Comparison of ENCODE assay signal across 13 mouse cellular contexts in the genomic region with DNA sequence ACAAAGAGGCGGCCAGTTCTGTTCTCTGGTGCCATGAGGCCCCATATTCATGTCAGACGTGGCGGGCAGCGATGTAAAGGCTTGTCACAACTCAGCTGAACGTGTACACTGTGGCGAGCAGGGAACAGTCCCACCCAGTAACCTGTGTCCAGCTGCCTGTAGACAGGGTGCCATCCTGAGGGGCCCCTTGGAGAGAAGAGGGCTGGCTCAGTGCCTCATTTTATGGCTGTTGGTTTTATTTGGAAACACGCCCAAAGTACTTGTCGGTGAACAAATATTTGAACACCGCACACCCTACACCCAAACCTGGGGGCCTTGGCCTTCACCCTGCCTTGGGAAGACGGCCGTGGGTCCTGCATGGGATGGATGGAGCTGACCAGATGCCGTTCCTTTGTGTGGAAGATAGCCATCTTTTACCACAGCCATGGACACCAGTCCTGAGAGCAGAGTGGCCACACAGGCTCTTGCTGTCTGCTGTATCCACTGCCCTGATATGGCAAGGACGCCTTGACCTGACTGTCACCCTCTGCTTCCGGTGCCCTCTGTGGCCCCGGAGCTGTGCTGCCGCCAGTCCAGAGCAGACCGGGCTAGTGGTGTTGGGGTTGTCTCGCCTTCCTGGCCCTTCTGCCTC. TPM values are rescaled to one million over a fixed set of nuclear protein-coding genes. Genes with fewer than 3 reads are reported as not detected.
DNase-seq lines count a peak whose midpoint lies in the region; ATAC-seq and TF ChIP-seq lines count a peak whose summit lies in the region.
"Had no signal": no experiment of that assay in that cellular context is flagged by ENCODE, and none has a peak within 500 bp of the region (broad histone marks: within the 10 kb centered on the region; RNA-seq: fewer than 3 reads in every experiment).

No protein-coding gene starts in this region.

- TF ChIP-seq POLR2A in kidney, adult 2 months (IDR thresholded peaks at IDR 0.05; ENCODE audit: low read depth, low read length) = no peak

- no peak overlapping the region for H3K4me3 ChIP-seq in heart, embryonic 15.5 days
- H3K4me3 ChIP-seq in lung, embryonic 16.5 days (ENCODE audit: low read length) = no peak overlapping the region
- H3K4me3 ChIP-seq in kidney, adult 2 months (ENCODE audit: insufficient read depth, low read depth, low read length) = no peak overlapping the region
- H3K4me3 ChIP-seq: megakaryocyte, embryonic 14.5 days had no signal

- no peak for TF ChIP-seq CTCF in kidney, adult 2 months (conservative IDR thresholded peaks at IDR 0.05; ENCODE audit: insufficient read depth, insufficient read length, low read depth, low read length)

- H3K4me1 ChIP-seq in heart, embryonic 15.5 days (replicated peaks) = peaks cover 52% of the 10 kb centered on the region
- peaks cover 59% of the 10 kb centered on the region for H3K4me1 ChIP-seq in lung, embryonic 16.5 days (replicated peaks; ENCODE audit: control insufficient read depth, insufficient read depth, low read length)
- no peaks in the 10 kb centered on the region; the same call in 1 of the 2 replicates for H3K4me1 ChIP-seq in kidney, adult 2 months (ENCODE audit: control insufficient read depth, insufficient read depth, low read length)

- no peaks in the 10 kb centered on the region for H3K27me3 ChIP-seq in heart, embryonic 15.5 days
- no peaks in the 10 kb centered on the region for H3K27me3 ChIP-seq in lung, embryonic 16.5 days (ENCODE audit: control insufficient read depth, insufficient read depth, low read depth, low read length)
- H3K27me3 ChIP-seq in kidney, adult 2 months (replicated peaks; ENCODE audit: control insufficient read depth, insufficient read depth, low read length) = no peaks in the 10 kb centered on the region
- H3K27me3 ChIP-seq: CH12.LX; megakaryocyte, embryonic 14.5 days had no signal

- H3K9me3 ChIP-seq in heart, embryonic 15.5 days (replicated peaks) = no peaks in the 10 kb centered on the region
- no peaks in the 10 kb centered on the region for H3K9me3 ChIP-seq in lung, embryonic 16.5 days (ENCODE audit: control insufficient read depth, low read length)
- H3K9me3 ChIP-seq: megakaryocyte, embryonic 14.5 days had no signal

- intact Hi-C loops in heart, postnatal 10 days (cut with DNase I) = no loop called here

- ATAC-seq in heart, embryonic 15.5 days (replicated peaks; ENCODE audit: insufficient number of reproducible peaks, insufficient read depth, low FRiP score, low read depth) = 0 out of 2 replicates have a peak, but pooled peaks have one; percentile 50
- peak; percentile 68 for ATAC-seq in lung, embryonic 16.5 days (ENCODE audit: low read depth)

- H3K9ac ChIP-seq in heart, embryonic 15.5 days = no peak overlapping the region
- 0 out of 2 replicates have a peak overlapping the region, but pooled peaks have one; percentile 23 for H3K9ac ChIP-seq in lung, embryonic 16.5 days (ENCODE audit: low read length)

- no peak for DNase-seq in heart, postnatal 10 days
- DNase-seq in urinary bladder, adult 18-20 months (ENCODE audit: low spot score in 2 of 2) = peak; percentile 33 to 38
- DNase-seq in urinary bladder, postnatal 10 days (ENCODE audit: low spot score) = no peak
- DNase-seq in kidney, adult 18-20 months = no peak
- DNase-seq in kidney, adult 2 months = no peak
- DNase-seq: cerebellum, postnatal 14 days; kidney, postnatal 14 days had no signal

- WGBS in heart, embryonic 15.5 days = 62% methylated on average over 18 of the region's 18 CpGs
- 58% methylated on average over 18 of the region's 18 CpGs for WGBS in lung, embryonic 16.5 days
- WGBS in kidney, adult 2 months = 75% methylated on average over 18 of the region's 18 CpGs

- peak overlapping the region; percentile 60 for H3K27ac ChIP-seq in heart, embryonic 15.5 days
- peak overlapping the region; percentile 65 for H3K27ac ChIP-seq in lung, embryonic 16.5 days (ENCODE audit: low read length)
- no peak overlapping the region for H3K27ac ChIP-seq in kidney, adult 2 months (ENCODE audit: insufficient read depth, low read depth, low read length)

- H3K4me2 ChIP-seq in heart, embryonic 15.5 days = no peak overlapping the region
- H3K4me2 ChIP-seq in lung, embryonic 16.5 days (ENCODE audit: low read depth, low read length) = no peak overlapping the region

- peaks cover 41% of the 10 kb centered on the region for H3K36me3 ChIP-seq in heart, embryonic 15.5 days
- H3K36me3 ChIP-seq in lung, embryonic 16.5 days (ENCODE audit: control insufficient read depth, insufficient read depth, low read length) = peaks cover 35% of the 10 kb centered on the region
- no peaks in the 10 kb centered on the region for H3K36me3 ChIP-seq in kidney, adult 2 months (ENCODE audit: control insufficient read depth, insufficient read depth, low read length)

RNA-seq across cellular contexts. Expression of a gene that starts 8.1 kb away (rescaled TPM):
- polyA plus RNA-seq in heart, embryonic 15.5 days (2015; fragmentation: Nextera tagmentation; extraction: Ambion mirVana) = 13.9 and 24.6 TPM in 2 replicates
- total RNA-seq in heart, postnatal 10 days (2021) = 10 to 100 TPM; 31.8 to 36.0 TPM
- 21.9 and 22.4 TPM in 2 replicates for polyA plus RNA-seq in lung, embryonic 16.5 days (2015; fragmentation: Nextera tagmentation; extraction: Ambion mirVana)
- polyA plus RNA-seq in kidney, adult 2 months (2012; rRNA removed) = 18.7 and 20.9 TPM in 2 replicates

RNA-seq across cellular contexts. Expression of a gene that starts 34.0 kb away (rescaled TPM):
- polyA plus RNA-seq in heart, embryonic 15.5 days (2015; fragmentation: Nextera tagmentation; extraction: Ambion mirVana) = 0.30 TPM in 1 of 2 replicates, not detected in the other
- not detected for total RNA-seq in heart, postnatal 10 days (2021)
- not detected in 2 replicates for polyA plus RNA-seq in lung, embryonic 16.5 days (2015; fragmentation: Nextera tagmentation; extraction: Ambion mirVana)
- polyA plus RNA-seq in kidney, adult 2 months (2012; rRNA removed) = not detected in 2 replicates
- total RNA-seq: CH12.LX; hematopoietic stem cell, adult 5-6 weeks had no signal
- polyA plus RNA-seq: urinary bladder, adult 2 months had no signal

RNA-seq across cellular contexts. Expression of a gene that starts 42.6 kb away (rescaled TPM):
- 15.3 and 21.8 TPM in 2 replicates for polyA plus RNA-seq in heart, embryonic 15.5 days (2015; fragmentation: Nextera tagmentation; extraction: Ambion mirVana)
- total RNA-seq in heart, postnatal 10 days (2021) = 10 to 100 TPM; 55.4 to 68.4 TPM
- polyA plus RNA-seq in lung, embryonic 16.5 days (2015; fragmentation: Nextera tagmentation; extraction: Ambion mirVana) = 15.5 and 15.8 TPM in 2 replicates
- polyA plus RNA-seq in kidney, adult 2 months (2012; rRNA removed) = 42.0 and 56.2 TPM in 2 replicates

Comparison
In these comparisons a context has a peak if more than half of its experiments do, and no peak if none do; other contexts are left out.
1. DNase-seq: peak in urinary bladder, adult 18-20 months (2 of 2); none in heart, postnatal 10 days (0 of 2), urinary bladder, postnatal 10 days (single experiment), kidney, adult 18-20 months (single experiment) and kidney, adult 2 months (single experiment).